Mouse (Mus musculus) ovary, postnatal 14 days (tissue): ENCODE data around the gene S100z.

Experiments used
- DNase-seq: peaks from one replicate; pipeline ENCODE4 v3.0.0; 2022; ENCODE audit warnings: low spot score

The S100z gene

DNA sequence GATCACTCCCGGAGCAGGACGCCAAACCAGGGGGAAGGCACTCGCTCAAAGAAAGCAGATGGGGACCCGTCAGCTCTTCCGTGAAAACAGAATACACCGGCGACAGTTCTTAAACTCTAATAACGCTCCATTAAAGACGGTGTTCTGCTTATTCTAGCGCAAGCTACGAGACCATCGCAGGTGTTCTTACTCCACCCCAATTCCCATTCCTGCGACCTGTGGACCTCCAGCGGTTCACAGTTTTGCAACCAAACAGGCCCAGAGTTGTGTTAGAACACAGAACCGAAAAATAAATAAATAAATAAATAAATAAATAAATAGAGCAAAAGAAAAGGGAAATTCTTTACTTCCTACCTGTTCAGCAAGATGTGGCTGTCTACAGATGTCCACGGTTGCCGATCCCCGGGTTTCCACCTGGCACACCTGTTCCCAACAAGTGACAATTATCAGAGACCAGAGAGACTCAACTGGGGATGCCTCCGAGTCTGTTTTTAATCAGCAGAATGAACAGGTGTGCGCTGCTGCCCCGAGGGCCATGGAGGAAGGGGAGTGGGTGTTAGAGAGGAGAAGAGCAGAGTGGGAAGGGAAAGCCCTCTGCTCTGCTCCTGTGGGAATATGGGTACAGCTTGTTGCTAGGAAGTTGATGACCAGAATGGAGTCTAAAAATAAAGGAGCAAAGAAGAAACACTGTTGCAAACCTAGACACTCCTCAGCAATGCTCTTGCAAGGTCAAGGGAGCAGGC is at the start of gene S100z:
Gene S100z, minus strand, starts transcription at position 51 of the 743 bp plus-strand sequence.
- DNase-seq: no peak

DNA sequence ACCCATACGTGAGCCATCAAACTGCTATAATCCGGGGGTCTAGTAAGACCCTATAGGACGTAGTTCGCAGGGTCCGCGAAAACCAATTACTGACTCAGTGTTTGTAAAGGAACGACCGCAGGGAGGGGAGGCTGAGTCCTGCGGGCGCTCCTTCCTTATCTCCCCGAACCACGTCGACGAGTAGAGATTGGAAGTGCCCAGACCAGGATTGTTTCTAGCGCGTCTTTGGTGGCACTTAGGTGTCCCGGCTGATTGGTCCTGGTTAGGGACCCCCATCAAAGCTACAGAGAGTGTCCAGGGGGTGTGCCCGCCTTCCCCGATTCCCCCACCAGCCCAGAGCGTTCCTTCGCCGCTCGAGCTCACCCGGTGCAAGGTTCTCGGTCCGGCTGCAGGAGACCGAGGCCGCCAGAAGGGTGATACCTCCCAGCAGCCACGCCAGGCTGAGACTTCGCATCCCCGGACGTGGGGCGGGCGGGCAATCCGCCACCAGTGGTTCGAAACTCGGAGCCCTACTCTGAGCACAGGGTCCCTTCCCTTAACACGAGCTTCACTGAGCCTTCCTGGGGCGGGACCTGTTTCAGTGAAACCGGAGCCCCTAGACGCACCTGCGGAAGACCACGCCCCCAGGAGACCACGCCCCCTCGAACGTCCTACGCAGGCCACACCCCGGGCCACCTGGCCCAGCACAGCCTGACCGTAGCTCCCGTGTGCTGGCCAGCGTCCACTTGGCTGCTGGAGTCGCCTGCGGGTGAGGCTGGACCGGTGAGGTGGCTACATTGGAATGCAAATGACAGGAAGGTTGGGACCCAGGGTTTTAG is 46.4 kb upstream of the S100z start, which contains the start of gene F2rl1:
Gene F2rl1, minus strand, starts transcription at position 554 of the 818 bp plus-strand sequence.
- peak; percentile 65 for DNase-seq

DNA sequence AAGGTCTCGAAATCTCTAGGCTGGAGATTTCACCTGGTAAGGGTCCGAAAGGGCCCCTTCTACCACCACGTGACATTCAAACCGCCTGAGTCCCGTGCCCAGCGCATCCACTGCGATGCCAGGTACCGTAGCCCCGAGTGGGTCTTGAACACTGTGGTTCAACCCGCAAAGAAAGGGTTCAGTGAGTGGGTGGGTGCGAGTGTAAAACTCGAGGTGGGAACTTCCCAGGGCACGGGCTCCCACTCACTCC is 45.8 kb upstream of the S100z start:
- DNase-seq: no peak

DNA sequence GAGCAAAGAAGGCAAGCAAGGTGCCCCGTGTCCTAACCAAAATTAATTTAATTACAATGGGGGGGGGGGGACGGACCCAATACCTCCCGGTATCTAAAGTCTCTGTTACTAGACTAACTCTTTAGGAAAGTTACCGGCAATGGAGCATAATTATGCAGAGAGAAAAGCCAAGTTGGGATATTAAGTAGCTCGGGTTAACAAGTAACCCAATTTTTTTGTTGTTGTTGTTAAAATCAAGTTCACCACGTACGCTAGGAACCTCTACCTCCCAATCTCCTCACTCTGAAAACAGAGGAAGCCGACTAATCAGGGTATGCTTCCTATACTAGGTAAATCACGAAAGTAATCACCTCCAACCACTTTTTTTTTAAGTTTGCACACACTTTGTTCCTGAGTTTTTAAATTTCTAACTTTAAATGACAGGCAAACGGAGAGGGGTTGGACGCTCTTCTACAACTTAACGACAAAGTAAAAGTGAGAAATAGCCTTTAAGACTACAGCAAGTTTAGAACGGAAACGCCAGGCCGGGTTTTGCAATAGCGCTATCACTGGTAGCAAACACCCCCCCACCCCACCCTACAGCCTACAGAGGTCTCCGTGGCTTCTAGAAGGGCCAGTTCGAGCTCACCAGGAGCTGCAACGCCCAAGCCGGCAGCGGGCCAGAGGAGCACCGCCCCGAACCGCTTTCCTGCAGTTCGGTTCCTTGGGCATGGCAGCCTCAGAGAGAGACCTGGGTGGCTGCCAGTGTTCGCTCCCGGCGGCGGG is 45.3 kb upstream of the S100z start:
- peak; percentile 39 for DNase-seq

DNA sequence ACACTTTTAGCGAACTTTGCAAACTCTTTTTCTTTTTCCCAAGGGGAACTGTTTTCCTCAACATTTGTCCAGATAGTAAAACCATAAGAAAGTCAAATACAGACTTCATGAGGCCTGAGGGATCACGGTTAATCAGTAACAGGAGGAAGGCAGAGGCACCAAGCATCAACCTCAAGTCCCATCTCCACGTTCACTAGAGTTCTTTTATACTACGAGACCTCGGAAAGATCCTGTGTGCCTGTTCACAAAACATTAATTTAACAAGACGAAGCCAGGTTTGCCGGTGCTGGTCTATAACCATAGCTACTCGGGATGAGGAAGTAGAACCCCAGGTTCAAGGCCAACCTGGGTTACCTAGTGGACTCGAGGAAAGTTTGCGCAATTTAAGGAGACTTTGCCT is 43.7 kb upstream of the S100z start:
- no peak for DNase-seq

DNA sequence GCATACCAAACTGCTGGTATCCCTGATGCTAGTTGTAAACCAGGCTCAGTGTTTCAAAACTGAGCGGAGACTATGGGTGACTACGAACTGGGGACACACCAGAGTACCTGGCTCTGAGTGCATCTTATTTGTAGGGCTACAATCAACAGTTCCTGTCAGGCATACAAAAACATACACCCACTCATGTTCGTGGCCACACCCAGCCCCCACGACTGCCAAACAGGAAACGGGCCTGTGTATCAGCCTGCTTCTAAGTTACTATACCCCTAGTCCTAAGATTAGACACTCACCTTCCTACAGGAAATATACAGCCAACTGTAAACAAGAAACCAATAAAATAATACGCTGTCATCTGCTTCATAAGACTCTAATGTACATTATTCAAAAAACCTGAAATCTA is 42.5 kb upstream of the S100z start:
- DNase-seq: no peak

DNA sequence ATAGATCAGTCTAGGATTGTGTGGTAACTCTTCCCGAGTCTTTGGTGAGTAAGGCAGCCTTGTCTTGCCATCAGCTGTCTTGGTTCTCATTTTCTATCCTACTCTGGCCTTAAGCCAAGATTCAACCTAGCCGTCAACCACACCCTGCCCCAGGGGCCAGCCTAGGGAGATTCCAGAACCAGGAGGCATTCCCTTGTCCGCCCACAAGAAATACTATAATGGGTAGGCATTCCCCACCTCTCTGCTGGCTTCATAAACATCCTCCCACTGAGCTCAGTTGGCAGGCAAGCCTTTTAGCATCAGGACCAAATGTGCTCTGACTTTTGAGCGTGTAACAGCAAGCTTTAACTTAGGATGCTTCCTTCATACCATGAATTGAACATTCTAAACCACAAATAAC is 36.2 kb upstream of the S100z start:
- DNase-seq: no peak

DNA sequence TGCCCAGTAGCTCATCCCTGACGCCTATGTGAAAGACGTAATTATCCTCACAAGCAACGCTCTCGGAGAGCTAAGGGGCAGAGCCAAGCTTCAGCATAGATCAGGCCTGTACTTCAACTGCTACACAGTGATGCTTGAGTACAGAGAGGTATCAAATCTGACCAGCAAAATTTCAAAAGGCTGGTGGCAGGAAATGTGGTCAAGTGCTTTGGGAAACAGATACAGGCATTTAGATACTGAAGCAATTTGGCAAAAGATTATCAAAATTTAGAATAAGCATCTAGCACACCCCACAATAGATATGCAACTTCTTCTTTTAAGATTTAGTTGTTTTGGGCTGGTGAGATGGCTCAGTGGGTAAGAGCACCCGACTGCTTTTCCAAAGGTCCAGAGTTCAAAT is 31.5 kb upstream of the S100z start:
- DNase-seq: no peak

DNA sequence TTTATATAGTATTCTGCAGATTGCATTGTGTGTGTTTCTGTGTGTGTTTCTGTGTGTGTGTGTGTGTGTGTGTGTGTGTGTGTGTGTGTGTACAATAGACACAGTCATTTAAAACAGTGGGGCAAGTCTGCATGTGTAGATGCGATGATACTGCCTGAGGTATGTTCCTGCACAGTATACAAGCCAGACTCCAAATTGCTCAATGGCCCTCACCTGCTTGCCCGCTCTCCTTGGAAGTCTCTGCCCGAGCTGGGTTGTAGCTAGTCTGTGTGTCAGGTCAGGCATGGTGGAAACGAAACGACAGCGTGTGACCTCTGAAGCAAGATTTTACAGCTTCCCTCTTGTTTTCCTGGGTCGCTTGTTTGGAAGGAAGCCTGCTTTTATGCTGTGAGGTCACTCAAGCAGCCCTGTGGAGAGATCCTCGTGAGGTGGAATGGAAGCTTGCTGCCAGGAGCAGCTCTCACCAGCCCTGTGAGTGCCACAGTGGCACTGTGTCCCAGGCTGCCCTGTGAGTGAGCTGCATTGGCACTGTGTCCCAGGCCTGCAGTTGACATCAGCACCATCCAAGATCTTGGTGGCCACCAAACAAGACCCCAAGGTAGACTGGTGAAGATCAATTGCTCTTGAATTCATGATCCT is 24.9 kb upstream of the S100z start:
- DNase-seq: no peak

DNA sequence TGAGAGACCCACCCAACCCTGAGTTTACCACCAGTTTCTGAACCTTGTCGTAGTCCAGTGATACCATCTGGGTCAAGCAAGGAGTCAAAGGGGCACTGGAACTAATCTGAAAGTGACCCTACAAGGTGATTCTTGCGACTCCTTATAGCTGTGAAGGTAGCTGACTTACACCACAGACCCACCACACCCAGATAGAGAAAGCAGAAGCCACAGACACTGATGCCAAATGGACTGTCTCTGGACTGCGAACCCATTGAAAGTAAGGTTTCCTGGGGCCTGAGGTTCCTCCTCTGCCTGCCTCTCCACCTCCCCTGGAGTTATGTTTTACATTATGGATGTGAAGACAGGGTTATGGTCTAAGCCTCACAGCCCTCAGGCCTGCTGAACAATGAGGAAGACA is 18.1 kb upstream of the S100z start:
- no peak for DNase-seq

DNA sequence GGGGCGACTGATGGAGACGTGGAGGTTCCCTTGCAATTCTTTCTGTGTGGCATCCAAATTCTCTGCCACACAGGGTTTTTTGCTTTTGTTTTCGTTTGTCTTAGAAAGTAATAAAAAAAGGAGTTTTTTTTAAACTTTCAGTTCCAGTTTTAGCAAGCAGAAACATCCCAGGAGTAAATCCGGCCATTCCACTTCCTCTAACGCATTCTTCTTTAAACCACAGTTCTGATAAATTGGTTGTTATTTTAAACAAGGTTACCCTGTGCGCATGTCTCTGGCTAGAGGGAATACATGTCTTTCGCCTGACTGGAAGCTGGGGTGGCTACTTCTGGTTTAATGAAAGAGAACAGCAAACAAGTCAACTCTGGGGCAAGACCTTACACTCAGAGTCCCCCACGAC is 16.3 kb upstream of the S100z start:
- no peak for DNase-seq

DNA sequence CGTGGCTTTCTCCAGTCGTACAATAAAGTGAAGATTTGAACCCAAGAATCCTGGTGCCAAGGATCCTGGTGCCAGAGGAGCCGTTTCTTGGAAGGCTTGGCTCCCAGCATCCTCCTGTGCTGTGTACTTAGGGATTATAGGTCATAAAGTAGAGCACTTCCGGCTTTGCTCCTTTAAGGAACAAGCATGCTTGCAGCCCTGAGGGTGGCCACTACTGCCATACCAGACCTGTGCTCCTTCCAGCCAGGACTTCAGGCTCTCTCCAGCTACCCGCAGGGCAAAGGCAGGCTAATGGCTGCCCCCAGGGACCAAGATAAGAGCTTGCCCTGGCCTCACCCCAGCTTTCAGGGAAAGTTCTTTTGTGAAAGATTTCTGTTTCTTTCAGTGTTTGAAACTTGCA is 14.8 kb upstream of the S100z start:
- no peak for DNase-seq

DNA sequence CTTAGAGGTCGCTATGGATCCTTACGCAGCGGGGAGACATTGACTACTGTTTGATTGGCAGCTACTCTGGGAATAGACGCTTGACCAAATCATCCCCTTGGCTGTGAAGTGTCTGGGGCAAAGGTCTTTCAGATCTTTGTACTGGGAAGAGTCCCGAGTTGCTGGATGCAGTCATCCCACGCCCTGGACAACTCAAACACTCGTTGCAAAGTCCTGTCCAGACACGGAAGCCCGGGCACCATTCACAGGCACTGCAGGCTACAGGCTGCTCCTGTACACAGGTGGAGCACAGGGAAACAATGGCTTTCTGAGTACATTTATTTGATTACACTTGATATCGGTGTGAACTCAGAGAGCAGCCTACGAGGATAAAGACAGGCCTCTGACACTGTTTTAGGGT is 12.8 kb upstream of the S100z start:
- DNase-seq: no peak

DNA sequence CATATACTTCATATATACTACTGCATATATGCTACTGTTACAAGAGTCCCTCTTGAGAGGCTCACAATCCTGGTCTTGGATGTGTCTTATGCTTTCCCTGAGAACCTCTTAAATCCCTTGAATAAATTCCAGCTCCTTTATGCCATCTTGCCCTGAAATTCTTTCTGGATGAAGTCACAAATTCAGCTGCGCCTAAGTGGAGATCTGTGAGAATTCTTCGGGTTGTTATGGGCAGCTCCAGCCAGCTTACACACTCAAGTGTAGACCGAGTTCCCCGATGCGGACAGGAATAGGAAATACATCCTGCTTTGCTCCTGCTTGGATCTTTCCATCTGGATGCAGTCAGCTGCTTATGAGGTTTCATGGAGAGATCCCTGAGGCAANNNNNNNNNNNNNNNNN is 6.1 kb upstream of the S100z start:
- no peak for DNase-seq

DNA sequence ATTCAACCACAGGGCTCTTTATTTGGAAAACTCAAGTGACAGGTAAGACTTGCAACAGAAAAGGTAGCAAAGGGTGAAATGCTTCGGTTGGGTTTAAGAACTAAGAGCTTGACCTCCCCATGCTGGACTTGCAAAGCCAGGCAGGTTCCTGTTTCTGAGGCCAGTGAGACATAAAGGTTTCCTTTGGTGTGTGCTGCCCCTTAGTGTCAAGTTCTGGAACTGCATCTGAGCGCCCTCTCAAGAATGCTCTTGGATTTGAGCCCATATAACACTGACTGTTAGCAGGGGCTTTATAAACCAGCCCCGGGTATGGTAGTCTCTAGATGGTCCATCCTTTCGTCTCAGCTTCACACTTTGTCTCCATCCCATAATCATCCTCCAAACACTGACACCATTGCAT is 2.9 kb upstream of the S100z start:
- peak; percentile 76 for DNase-seq

DNA sequence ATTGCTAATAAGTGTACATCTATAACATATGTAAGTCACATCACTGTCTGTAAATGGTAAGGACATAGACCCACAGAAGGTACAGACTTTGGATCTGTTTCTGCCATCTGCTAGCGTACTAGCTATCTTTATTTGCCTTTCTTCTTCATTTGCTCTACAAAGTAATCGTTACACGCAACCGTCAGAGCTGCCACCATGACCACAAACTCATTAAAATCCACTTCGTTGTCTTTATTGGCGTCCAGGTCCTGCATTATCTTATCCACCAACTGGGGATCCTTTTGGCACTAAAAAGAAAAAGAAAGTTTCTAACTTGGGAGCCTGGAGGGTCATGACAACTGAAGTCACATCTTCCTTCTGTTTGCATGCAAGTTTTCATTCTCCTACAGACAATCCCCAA is 1.3 kb downstream of the S100z start:
- no peak for DNase-seq

DNA sequence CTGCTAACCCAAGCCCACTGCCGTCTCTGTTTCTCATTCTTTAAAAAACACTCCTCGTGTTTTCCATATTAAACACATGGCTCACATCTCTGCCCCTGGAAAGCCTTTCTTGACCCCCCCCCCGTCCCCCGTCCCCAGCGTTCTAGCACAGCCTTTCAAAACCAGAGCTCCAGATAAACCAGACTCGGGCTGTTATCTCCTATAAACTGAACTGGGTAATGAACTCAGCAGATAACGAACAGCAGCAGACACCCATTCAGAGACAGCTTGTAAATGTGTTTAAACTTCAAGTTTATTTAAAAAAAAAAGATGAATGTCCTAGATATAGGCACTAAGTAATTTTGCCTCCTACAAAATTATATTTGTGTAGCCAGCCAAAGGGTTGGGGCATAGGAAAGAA is 3.4 kb downstream of the S100z start:
- no peak for DNase-seq

DNA sequence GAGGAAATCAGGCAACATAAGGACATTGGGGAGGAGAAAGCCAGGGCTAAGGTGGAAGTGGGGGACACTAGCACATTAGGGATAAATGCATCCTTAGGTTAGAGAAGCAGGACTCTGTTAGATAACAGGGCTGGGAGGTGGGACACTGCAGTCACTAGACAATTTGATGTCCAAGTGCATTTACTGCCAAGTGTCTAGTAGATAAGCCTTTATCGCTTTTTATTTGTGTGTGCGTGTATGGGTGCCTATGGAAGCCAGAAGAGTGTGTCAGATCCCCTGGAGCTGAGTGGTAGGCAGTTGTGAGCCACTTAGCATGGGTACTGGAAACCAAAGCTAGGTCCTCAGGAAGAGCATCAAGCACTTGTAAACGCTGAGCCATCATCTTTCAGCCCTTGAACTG is 4.2 kb downstream of the S100z start:
- DNase-seq: no peak

DNA sequence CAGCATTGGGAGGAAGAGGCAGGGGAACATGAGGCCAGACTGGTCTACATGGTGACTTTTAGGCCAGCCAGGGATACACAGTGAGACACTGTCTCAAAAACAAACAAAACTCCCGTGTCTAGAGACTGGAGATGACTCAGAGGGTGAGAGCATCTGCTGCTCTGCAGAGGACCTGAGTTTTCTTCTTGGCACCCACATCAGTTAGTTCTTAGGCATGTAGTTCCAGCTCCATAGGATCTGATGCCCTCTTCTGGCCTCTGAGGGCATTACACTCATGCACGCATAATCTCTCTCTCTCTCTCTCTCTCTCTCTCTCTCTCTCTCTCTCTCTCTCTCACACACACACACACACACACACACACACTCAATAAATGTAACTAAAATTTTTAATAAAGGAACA is 7.6 kb downstream of the S100z start:
- DNase-seq: no peak

DNA sequence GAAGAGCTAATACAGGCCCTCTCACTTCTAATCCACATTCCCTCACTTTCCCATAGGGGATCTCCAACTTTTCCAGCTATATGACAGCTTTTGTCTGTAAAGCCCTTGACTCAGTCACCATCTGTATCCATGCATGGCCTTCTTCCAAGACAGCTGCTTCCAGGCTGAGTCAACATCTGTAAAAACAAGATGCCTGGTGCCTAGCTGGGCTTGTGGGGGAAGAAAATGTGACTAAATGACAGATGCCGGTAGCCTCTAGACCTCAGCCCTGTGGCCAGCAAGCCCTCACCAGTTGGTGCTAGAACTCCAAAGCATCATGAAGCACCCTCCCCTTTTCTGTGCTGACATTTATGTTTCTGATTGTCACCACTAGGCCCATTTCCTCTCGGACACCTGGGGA is 27.0 kb downstream of the S100z start:
- DNase-seq: no peak

DNA sequence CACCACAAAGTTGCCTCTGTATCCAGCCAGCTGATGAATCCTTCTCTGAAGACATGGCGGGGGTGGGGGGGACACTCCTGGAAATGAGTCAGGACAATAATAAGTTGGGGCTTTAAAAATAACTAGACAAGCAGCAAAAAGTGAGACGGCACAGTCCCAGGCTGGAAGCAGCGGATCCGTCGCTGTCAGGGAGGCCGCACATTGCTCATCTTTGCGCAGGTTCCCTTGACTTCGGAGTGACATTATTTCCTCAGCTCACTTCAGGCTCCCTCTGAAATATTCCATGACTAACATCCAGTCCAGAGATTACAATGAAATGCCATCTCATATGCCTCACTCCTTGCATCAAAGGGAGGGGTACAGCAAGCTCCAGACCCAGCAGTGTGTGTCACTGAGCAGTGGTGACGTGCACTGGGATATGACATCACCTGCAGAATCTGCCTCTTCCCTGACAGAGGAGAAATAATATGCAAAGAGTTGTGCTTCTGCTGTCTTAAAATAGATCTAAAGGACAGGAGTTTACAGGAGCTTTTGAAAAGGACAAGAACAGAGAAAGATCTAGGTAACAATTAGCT is 27.8 kb downstream of the S100z start:
- no peak for DNase-seq

DNA sequence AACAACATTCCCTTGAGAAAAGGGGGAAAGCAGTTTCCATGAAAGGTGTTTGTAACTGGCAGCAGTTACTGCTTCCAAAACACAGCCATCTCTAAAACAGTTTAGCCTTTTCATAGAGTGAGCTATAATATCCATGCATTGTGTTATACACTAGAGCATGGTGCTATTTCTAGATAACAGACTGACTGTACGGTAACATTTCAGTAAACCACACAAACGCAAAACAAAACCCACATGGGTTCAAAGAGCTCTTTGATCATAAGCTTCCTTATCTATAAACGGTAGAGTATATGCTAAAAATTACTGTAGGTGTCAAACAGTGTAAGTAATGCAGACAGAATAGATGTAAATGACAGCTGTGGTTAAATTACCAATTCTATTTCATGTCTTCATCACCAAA is 28.8 kb downstream of the S100z start:
- no peak for DNase-seq
